Mouse (Mus musculus): ENCODE measurements around the gene Rnaseh2b. TPM values are rescaled to one million over a fixed set of nuclear protein-coding genes. Genes with fewer than 3 reads are reported as not detected.

Rnaseh2b gene
- polyA plus RNA-seq, 1 experiment: 75.0 TPM

DNA sequence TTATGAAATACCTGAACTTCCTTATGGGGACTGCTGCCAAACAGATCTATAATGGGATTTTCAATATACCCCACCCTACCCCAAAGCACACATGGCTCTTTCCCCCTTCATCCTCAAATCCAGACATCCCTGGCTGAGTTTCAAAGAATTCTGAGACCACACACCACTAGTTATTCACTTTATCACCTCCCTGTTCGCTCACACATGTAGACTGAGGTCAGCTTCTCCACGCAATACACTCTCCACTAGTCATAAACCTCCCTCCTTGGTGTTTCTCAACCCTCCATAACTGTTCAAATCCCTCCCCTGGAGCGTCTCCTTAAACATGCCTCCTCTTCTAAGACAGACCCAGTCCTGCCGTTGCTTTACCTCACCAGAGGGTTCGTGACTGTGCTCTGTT lies 31.1 kb downstream of the Rnaseh2b start:
- no peak overlapping the region for H3K4me3 ChIP-seq (ENCODE audit: low read depth, low read length)
- H3K9me3 ChIP-seq (replicated peaks; ENCODE audit: control insufficient read depth, insufficient read depth, low read length, poor library complexity, severe bottlenecking): no peaks in the 10 kb centered on the region
- no peak overlapping the region for H3K27ac ChIP-seq (ENCODE audit: insufficient read depth, low read length)
- H3K9ac ChIP-seq (ENCODE audit: low read depth, poor library complexity, severe bottlenecking): no peak overlapping the region
- no peak for TF ChIP-seq CTCF (IDR thresholded peaks at IDR 0.05; ENCODE audit: low read depth, low read length)
- TF ChIP-seq POLR2A (IDR thresholded peaks at IDR 0.05; ENCODE audit: insufficient read depth, low read length): no peak
- no peak for TF ChIP-seq EP300 (IDR thresholded peaks at IDR 0.05; ENCODE audit: insufficient read depth, low read depth, low read length)
- no peaks in the 10 kb centered on the region for H3K27me3 ChIP-seq (ENCODE audit: control insufficient read depth, insufficient read depth, low read length, poor library complexity, severe bottlenecking)
- peaks cover under 1% of the 10 kb centered on the region for H3K4me1 ChIP-seq (ENCODE audit: control insufficient read depth, insufficient read depth, low read length)
- H3K36me3 ChIP-seq (ENCODE audit: control insufficient read depth, insufficient read depth, low read length, poor library complexity, severe bottlenecking): no peaks in the 10 kb centered on the region

DNA sequence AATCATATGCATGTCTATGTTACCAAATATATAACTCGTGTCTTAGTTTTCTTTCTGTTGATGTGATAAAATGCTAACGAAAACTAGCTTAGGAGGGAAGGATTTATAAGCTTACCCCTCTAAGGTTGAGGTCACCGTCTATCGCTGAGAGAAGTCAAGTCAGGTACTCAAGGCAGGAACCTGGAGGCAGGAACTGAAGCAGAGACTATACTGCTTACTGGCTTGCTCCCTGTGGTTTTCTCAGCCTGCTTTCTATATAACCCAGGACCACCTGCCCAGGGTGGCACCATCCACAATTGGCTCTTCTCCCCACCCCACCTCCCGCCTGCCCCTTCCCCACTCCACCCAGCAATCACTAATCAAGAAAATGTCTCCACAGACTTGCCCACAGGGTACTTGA lies 32.6 kb downstream of the Rnaseh2b start:
- H3K27me3 ChIP-seq (ENCODE audit: control insufficient read depth, insufficient read depth, low read length, poor library complexity, severe bottlenecking): no peaks in the 10 kb centered on the region
- TF ChIP-seq EP300 (IDR thresholded peaks at IDR 0.05; ENCODE audit: insufficient read depth, low read depth, low read length): no peak
- no peak for TF ChIP-seq POLR2A (IDR thresholded peaks at IDR 0.05; ENCODE audit: insufficient read depth, low read length)
- TF ChIP-seq CTCF (IDR thresholded peaks at IDR 0.05; ENCODE audit: low read depth, low read length): no peak
- H3K4me3 ChIP-seq (ENCODE audit: low read depth, low read length): no peak overlapping the region
- H3K9me3 ChIP-seq (replicated peaks; ENCODE audit: control insufficient read depth, insufficient read depth, low read length, poor library complexity, severe bottlenecking): no peaks in the 10 kb centered on the region
- no peaks in the 10 kb centered on the region for H3K36me3 ChIP-seq (ENCODE audit: control insufficient read depth, insufficient read depth, low read length, poor library complexity, severe bottlenecking)
- no peak overlapping the region for H3K9ac ChIP-seq (ENCODE audit: low read depth, poor library complexity, severe bottlenecking)
- peaks cover 2% of the 10 kb centered on the region for H3K4me1 ChIP-seq (ENCODE audit: control insufficient read depth, insufficient read depth, low read length)
- no peak overlapping the region for H3K27ac ChIP-seq (ENCODE audit: insufficient read depth, low read length)

DNA sequence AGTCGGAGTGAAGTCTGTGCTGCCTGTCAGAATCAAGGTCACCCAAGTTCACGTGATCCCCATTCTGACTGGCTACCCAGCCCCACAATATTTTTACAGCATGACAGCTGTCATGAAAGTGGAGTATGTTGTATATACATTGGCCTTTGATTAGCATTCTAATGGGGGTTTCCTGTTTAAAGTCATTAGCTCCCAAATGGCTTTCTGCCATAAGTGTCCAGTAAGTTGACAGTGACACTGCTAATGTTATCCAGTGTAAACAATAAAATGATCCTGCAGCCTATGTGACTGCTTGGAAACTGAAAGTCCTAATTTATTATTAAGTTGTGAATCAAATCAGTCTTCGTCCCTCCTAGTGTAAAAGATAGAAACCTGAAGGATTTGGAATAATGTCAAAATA lies 33.6 kb downstream of the Rnaseh2b start:
- Histone ChIP-seq H3K27me3 (ENCODE audit: control insufficient read depth, insufficient read depth, low read length, poor library complexity, severe bottlenecking) (no peaks in the 10 kb centered on the region), H3K27ac (ENCODE audit: insufficient read depth, low read length) (no peak overlapping the region)
- TF ChIP-seq CTCF (IDR thresholded peaks at IDR 0.05; ENCODE audit: low read depth, low read length) (no peak), EP300 (IDR thresholded peaks at IDR 0.05; ENCODE audit: insufficient read depth, low read depth, low read length) (no peak), POLR2A (IDR thresholded peaks at IDR 0.05; ENCODE audit: insufficient read depth, low read length) (no peak)

DNA sequence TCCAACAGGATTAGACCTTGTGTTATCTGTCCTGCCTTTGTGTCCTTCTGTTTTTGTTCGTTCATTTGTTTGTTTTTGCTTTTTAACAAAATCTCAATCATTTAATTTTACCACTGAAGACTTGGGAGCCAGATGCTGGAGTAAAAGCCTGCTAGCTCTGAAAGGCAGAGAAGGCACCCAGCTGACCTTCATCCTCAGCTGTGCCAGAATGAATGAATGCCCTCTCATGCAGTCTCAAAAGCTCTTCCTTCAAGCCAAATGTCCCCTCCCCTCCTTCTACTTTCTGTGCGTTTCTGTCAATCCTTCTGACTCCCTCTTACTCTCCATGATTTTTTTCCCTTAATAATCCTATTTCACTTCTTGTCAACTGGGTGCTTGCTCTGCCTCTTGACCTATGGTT lies 34.8 kb downstream of the Rnaseh2b start:
- no peak for TF ChIP-seq CTCF (IDR thresholded peaks at IDR 0.05; ENCODE audit: low read depth, low read length)
- TF ChIP-seq EP300 (IDR thresholded peaks at IDR 0.05; ENCODE audit: insufficient read depth, low read depth, low read length): no peak
- no peak for TF ChIP-seq POLR2A (IDR thresholded peaks at IDR 0.05; ENCODE audit: insufficient read depth, low read length)
- Histone ChIP-seq H3K9me3 (replicated peaks; ENCODE audit: control insufficient read depth, insufficient read depth, low read length, poor library complexity, severe bottlenecking) (no peaks in the 10 kb centered on the region), H3K4me1 (ENCODE audit: control insufficient read depth, insufficient read depth, low read length) (peaks cover 2% of the 10 kb centered on the region), H3K27me3 (ENCODE audit: control insufficient read depth, insufficient read depth, low read length, poor library complexity, severe bottlenecking) (no peaks in the 10 kb centered on the region), H3K4me3 (ENCODE audit: low read depth, low read length) (no peak overlapping the region), H3K27ac (ENCODE audit: insufficient read depth, low read length) (no peak overlapping the region), H3K9ac (ENCODE audit: low read depth, poor library complexity, severe bottlenecking) (no peak overlapping the region), H3K36me3 (ENCODE audit: control insufficient read depth, insufficient read depth, low read length, poor library complexity, severe bottlenecking) (no peaks in the 10 kb centered on the region)

More for the DNA sequence above, 33.6 kb downstream of the Rnaseh2b start:
- no peak overlapping the region for H3K4me3 ChIP-seq (ENCODE audit: low read depth, low read length)
- H3K9ac ChIP-seq (ENCODE audit: low read depth, poor library complexity, severe bottlenecking): no peak overlapping the region
- no peaks in the 10 kb centered on the region for H3K9me3 ChIP-seq (replicated peaks; ENCODE audit: control insufficient read depth, insufficient read depth, low read length, poor library complexity, severe bottlenecking)
- H3K36me3 ChIP-seq (ENCODE audit: control insufficient read depth, insufficient read depth, low read length, poor library complexity, severe bottlenecking): no peaks in the 10 kb centered on the region
- peaks cover 2% of the 10 kb centered on the region for H3K4me1 ChIP-seq (ENCODE audit: control insufficient read depth, insufficient read depth, low read length)

DNA sequence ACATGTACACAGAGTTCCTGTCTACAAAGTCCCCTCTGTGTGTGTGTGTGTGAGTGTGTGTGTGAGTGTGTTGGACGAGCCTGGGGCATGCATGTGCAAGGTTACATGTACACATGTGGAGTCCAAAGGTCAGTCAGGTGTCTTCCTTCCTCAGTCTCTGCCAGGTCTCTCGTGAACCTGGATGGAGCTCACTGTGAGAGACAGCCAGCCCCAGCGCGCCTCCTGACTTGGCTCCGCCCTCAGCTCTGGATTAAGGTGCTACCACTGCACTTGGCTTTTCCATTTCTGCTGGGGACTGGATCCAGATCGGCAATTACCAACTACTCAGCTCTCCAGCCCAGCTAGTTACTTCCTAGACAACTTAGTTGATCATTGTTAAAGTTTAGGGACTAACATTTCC lies 36.2 kb downstream of the Rnaseh2b start:
- no peak for TF ChIP-seq CTCF (IDR thresholded peaks at IDR 0.05; ENCODE audit: low read depth, low read length)
- no peak for TF ChIP-seq EP300 (IDR thresholded peaks at IDR 0.05; ENCODE audit: insufficient read depth, low read depth, low read length)
- no peak for TF ChIP-seq POLR2A (IDR thresholded peaks at IDR 0.05; ENCODE audit: insufficient read depth, low read length)
- peaks cover 2% of the 10 kb centered on the region for H3K4me1 ChIP-seq (ENCODE audit: control insufficient read depth, insufficient read depth, low read length)
- H3K27ac ChIP-seq (ENCODE audit: insufficient read depth, low read length): no peak overlapping the region
- no peaks in the 10 kb centered on the region for H3K9me3 ChIP-seq (replicated peaks; ENCODE audit: control insufficient read depth, insufficient read depth, low read length, poor library complexity, severe bottlenecking)
- no peaks in the 10 kb centered on the region for H3K36me3 ChIP-seq (ENCODE audit: control insufficient read depth, insufficient read depth, low read length, poor library complexity, severe bottlenecking)
- H3K4me3 ChIP-seq (ENCODE audit: low read depth, low read length): no peak overlapping the region
- no peak overlapping the region for H3K9ac ChIP-seq (ENCODE audit: low read depth, poor library complexity, severe bottlenecking)
- no peaks in the 10 kb centered on the region for H3K27me3 ChIP-seq (ENCODE audit: control insufficient read depth, insufficient read depth, low read length, poor library complexity, severe bottlenecking)

DNA sequence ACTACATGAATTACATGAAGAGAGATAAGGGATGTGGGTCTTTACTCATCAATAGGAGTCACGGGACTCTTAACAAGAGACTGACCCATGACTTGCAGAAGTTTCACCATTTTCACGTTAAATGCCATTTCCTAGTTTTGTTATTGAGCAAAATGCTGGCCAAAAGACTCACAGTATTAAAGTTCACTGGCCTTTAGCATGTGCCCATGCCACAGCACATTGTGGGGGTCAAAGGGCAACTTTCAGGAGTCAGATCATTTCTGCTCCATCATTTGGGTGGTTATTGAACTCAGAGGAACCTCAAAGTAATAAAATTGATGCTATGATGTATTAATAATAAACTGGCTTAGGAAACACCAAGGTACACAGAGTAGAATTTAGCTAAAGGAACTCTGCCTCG lies 37.2 kb downstream of the Rnaseh2b start:
- Histone ChIP-seq H3K9ac (ENCODE audit: low read depth, poor library complexity, severe bottlenecking) (no peak overlapping the region), H3K27me3 (ENCODE audit: control insufficient read depth, insufficient read depth, low read length, poor library complexity, severe bottlenecking) (no peaks in the 10 kb centered on the region), H3K4me3 (ENCODE audit: low read depth, low read length) (no peak overlapping the region), H3K27ac (ENCODE audit: insufficient read depth, low read length) (no peak overlapping the region), H3K4me1 (ENCODE audit: control insufficient read depth, insufficient read depth, low read length) (peaks cover 2% of the 10 kb centered on the region), H3K36me3 (ENCODE audit: control insufficient read depth, insufficient read depth, low read length, poor library complexity, severe bottlenecking) (no peaks in the 10 kb centered on the region), H3K9me3 (replicated peaks; ENCODE audit: control insufficient read depth, insufficient read depth, low read length, poor library complexity, severe bottlenecking) (no peaks in the 10 kb centered on the region)
- TF ChIP-seq POLR2A (IDR thresholded peaks at IDR 0.05; ENCODE audit: insufficient read depth, low read length) (no peak), EP300 (IDR thresholded peaks at IDR 0.05; ENCODE audit: insufficient read depth, low read depth, low read length) (no peak), CTCF (IDR thresholded peaks at IDR 0.05; ENCODE audit: low read depth, low read length) (no peak)
